Mouse (Mus musculus): ENCODE data around the gene AI413582. TPM values are rescaled to one million over a fixed set of nuclear protein-coding genes. Genes with fewer than 3 reads are reported as not detected.

AI413582 gene
- polyA plus RNA-seq, 1 experiment, result 46.0 TPM

DNA sequence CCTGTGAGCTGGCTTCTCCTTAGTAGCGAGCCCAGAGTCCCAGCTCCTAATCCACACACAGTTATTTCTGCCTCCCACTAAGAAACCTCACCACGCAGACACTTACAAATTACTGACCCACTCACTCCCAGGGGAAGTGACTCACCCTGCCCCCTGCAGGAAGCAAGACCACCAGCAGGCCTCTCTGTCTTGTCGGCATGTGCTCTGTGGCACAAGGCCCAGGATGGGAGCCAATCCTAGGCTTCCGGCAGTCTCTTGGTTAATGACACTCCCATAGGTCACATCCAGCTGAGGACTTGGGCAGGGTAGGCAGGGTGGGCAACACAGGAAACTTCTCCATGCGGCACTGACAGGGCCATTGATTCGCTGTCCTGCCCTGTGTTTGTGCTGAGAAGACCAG lies 11.9 kb upstream of the AI413582 start:
- TF ChIP-seq TCF12 (IDR thresholded peaks at IDR 0.05; ENCODE audit: insufficient read depth, poor library complexity, severe bottlenecking), result no peak
- TF ChIP-seq POLR2AphosphoS2 (IDR thresholded peaks at IDR 0.05; ENCODE audit: insufficient read length, low read depth), result no peak
- H3K4me3 ChIP-seq, result no peak overlapping the region
- peaks cover 5% of the 10 kb centered on the region for H3K36me3 ChIP-seq (ENCODE audit: control insufficient read depth, insufficient read depth)
- no peak overlapping the region for H3ac ChIP-seq (ENCODE audit: control insufficient read depth, insufficient read length)
- H3K4me2 ChIP-seq (ENCODE audit: low read depth), result no peak overlapping the region
- H3K79me2 ChIP-seq (ENCODE audit: control insufficient read depth, insufficient read depth), result no peaks in the 10 kb centered on the region
- no peaks in the 10 kb centered on the region for H3K27me3 ChIP-seq (ENCODE audit: control insufficient read depth, insufficient read depth, insufficient read length)

DNA sequence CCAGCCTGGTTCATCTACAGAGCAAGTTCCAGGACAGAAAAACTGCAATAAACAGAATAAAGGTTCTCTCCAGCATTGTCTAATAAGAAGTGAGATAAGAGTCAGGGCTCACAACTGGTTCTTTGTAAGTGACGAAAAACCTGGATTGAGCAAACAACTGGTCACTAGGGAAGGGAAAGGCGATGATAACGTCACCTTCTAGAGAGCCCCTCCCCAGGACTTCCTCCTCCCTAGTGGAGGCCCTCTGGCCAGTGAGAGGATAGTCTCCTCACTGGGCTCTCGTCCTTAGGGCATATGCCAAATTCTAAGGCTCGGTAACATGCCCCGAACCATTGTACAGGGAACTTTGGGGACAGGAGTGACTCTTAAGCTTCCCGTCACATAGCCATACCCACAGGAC lies 10.5 kb upstream of the AI413582 start:
- peaks cover 5% of the 10 kb centered on the region for H3K36me3 ChIP-seq (ENCODE audit: control insufficient read depth, insufficient read depth)
- H3K27me3 ChIP-seq (ENCODE audit: control insufficient read depth, insufficient read depth, insufficient read length), result no peaks in the 10 kb centered on the region
- no peak overlapping the region for H3K4me2 ChIP-seq (ENCODE audit: low read depth)
- H3K4me3 ChIP-seq, result no peak overlapping the region
- H3K79me2 ChIP-seq (ENCODE audit: control insufficient read depth, insufficient read depth), result no peaks in the 10 kb centered on the region
- no peak overlapping the region for H3ac ChIP-seq (ENCODE audit: control insufficient read depth, insufficient read length)
- TF ChIP-seq MYOD1 (IDR thresholded peaks at IDR 0.05; ENCODE audit: control insufficient read depth in 1 of 3, insufficient read length in 2 of 3, low read depth in 2 of 3), result no peak
- TF ChIP-seq USF1 (IDR thresholded peaks at IDR 0.05; ENCODE audit: low read depth), result no peak
- TF ChIP-seq E2F4 (IDR thresholded peaks at IDR 0.05; ENCODE audit: insufficient read depth), result no peak
- no peak for TF ChIP-seq CEBPB (IDR thresholded peaks at IDR 0.05; ENCODE audit: insufficient read depth, poor library complexity, severe bottlenecking)
- no peak for TF ChIP-seq MAX (IDR thresholded peaks at IDR 0.05; ENCODE audit: low read depth)

DNA sequence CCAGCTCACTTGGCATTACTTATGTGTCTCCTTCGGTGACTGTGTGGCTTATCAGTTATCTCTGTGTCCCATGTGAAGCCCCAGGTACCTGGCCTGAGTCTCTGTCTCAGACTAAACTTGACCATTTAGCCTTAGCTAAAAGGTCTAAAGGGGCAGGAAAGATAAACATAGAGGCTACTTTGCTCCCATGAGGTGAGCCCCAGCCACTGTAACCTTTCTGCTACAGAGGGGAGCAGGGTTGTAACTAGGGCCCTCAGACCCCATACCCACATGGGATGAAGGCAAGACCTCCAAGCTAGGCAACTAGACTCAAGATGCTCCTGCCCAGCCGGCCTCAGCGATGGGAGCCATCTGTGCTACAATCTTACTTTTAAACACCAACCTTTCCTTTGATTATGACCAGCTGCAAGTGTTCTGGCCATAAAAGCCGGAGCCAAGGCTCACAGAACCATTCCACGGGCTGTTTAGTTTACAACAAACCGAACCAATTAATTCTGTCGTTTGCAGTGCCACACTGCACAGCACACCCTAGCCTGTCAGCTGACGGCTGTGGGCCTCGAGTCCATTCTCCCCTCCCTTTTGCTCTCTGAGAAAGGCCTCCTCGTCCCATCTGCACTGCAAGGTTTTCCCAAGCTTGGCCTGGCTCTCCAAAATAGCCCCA lies 9.7 kb upstream of the AI413582 start:
- TF ChIP-seq E2F4 (IDR thresholded peaks at IDR 0.05; ENCODE audit: insufficient read depth) (no peak), MYOG (IDR thresholded peaks at IDR 0.05; ENCODE audit: control insufficient read depth in 1 of 3, insufficient read depth in 1 of 3, insufficient read length in 2 of 3, low read depth in 2 of 3) (no peak), USF1 (IDR thresholded peaks at IDR 0.05; ENCODE audit: low read depth) (no peak), MAX (IDR thresholded peaks at IDR 0.05; ENCODE audit: low read depth) (no peak), POLR2A (IDR thresholded peaks at IDR 0.05; ENCODE audit: insufficient read length, low read depth) (no peak), MYOD1 (IDR thresholded peaks at IDR 0.05; ENCODE audit: control insufficient read depth in 1 of 3, insufficient read length in 2 of 3, low read depth in 2 of 3) (no peak), POLR2AphosphoS2 (IDR thresholded peaks at IDR 0.05; ENCODE audit: insufficient read length, low read depth) (no peak), TCF12 (IDR thresholded peaks at IDR 0.05; ENCODE audit: insufficient read depth, poor library complexity, severe bottlenecking) (no peak), SRF (IDR thresholded peaks at IDR 0.05; ENCODE audit: control insufficient read depth, insufficient read length, low read depth) (no peak), CEBPB (IDR thresholded peaks at IDR 0.05; ENCODE audit: insufficient read depth, poor library complexity, severe bottlenecking) (no peak), REST (IDR thresholded peaks at IDR 0.05; ENCODE audit: insufficient read depth, insufficient read length) (no peak), TCF3 (IDR thresholded peaks at IDR 0.05; ENCODE audit: insufficient read length, low read depth) (no peak)
- H3ac ChIP-seq (ENCODE audit: control insufficient read depth, insufficient read length), result no peak overlapping the region
- H3K27me3 ChIP-seq (ENCODE audit: control insufficient read depth, insufficient read depth, insufficient read length), result no peaks in the 10 kb centered on the region
- H3K79me2 ChIP-seq (ENCODE audit: control insufficient read depth, insufficient read depth), result no peaks in the 10 kb centered on the region
- no peak overlapping the region for H3K4me2 ChIP-seq (ENCODE audit: low read depth)
- H3K36me3 ChIP-seq (ENCODE audit: control insufficient read depth, insufficient read depth), result peaks cover 5% of the 10 kb centered on the region
- H3K4me3 ChIP-seq, result no peak overlapping the region

- H3K27me3 ChIP-seq (ENCODE audit: control insufficient read depth, insufficient read depth, insufficient read length), result no peaks in the 10 kb centered on the region
- H3ac ChIP-seq (ENCODE audit: control insufficient read depth, insufficient read length), result no peak overlapping the region
- peaks cover 5% of the 10 kb centered on the region for H3K36me3 ChIP-seq (ENCODE audit: control insufficient read depth, insufficient read depth)
- TF ChIP-seq SRF (IDR thresholded peaks at IDR 0.05; ENCODE audit: control insufficient read depth, insufficient read length, low read depth) (no peak), MAX (IDR thresholded peaks at IDR 0.05; ENCODE audit: low read depth) (no peak), REST (IDR thresholded peaks at IDR 0.05; ENCODE audit: insufficient read depth, insufficient read length) (no peak), USF1 (IDR thresholded peaks at IDR 0.05; ENCODE audit: low read depth) (no peak), MYOD1 (IDR thresholded peaks at IDR 0.05; ENCODE audit: control insufficient read depth in 1 of 3, insufficient read length in 2 of 3, low read depth in 2 of 3) (no peak), MYOG (IDR thresholded peaks at IDR 0.05; ENCODE audit: control insufficient read depth in 1 of 3, insufficient read depth in 1 of 3, insufficient read length in 2 of 3, low read depth in 2 of 3) (no peak), TCF12 (IDR thresholded peaks at IDR 0.05; ENCODE audit: insufficient read depth, poor library complexity, severe bottlenecking) (no peak), E2F4 (IDR thresholded peaks at IDR 0.05; ENCODE audit: insufficient read depth) (no peak), CEBPB (IDR thresholded peaks at IDR 0.05; ENCODE audit: insufficient read depth, poor library complexity, severe bottlenecking) (no peak), TCF3 (IDR thresholded peaks at IDR 0.05; ENCODE audit: insufficient read length, low read depth) (no peak), POLR2A (IDR thresholded peaks at IDR 0.05; ENCODE audit: insufficient read length, low read depth) (no peak), POLR2AphosphoS2 (IDR thresholded peaks at IDR 0.05; ENCODE audit: insufficient read length, low read depth) (no peak)
- H3K79me2 ChIP-seq (ENCODE audit: control insufficient read depth, insufficient read depth), result no peaks in the 10 kb centered on the region
- no peak overlapping the region for H3K4me2 ChIP-seq (ENCODE audit: low read depth)
- H3K4me3 ChIP-seq, result no peak overlapping the region
Observed at GRCm38 (mm10) chr17:27574470-27575115, 9.0 kb upstream of the AI413582 start.

GRCm38 (mm10) chr17:27573772-27574320 lies 8.3 kb upstream of the AI413582 start:
- Histone ChIP-seq H3K79me2 (ENCODE audit: control insufficient read depth, insufficient read depth) (no peaks in the 10 kb centered on the region), H3K27me3 (ENCODE audit: control insufficient read depth, insufficient read depth, insufficient read length) (no peaks in the 10 kb centered on the region), H3ac (ENCODE audit: control insufficient read depth, insufficient read length) (no peak overlapping the region), H3K4me2 (ENCODE audit: low read depth) (no peak overlapping the region), H3K4me3 (no peak overlapping the region), H3K36me3 (ENCODE audit: control insufficient read depth, insufficient read depth) (peaks cover 3% of the 10 kb centered on the region)
- TF ChIP-seq REST (IDR thresholded peaks at IDR 0.05; ENCODE audit: insufficient read depth, insufficient read length) (no peak), POLR2AphosphoS2 (IDR thresholded peaks at IDR 0.05; ENCODE audit: insufficient read length, low read depth) (peak; percentile 38), POLR2A (IDR thresholded peaks at IDR 0.05; ENCODE audit: insufficient read length, low read depth) (no peak)
